Mouse (Mus musculus): Measurements from ENCODE around the gene Sertad1.

- TF ChIP-seq CTCF (conservative IDR thresholded peaks at IDR 0.05; ENCODE audit: low read length) (no peak), POU5F1 (IDR thresholded peaks at IDR 0.05; ENCODE audit: borderline replicate concordance, low read length) (no peak)
Measured at GRCm38 (mm10) chr7:27459640-27460039, 27.1 kb upstream of the Sertad1 start.
